Mouse (Mus musculus): Measurements from ENCODE around the gene Mrpl2. TPM values are rescaled to one million over a fixed set of nuclear protein-coding genes. Genes with fewer than 3 reads are reported as not detected.
A peak's percentile ranks its signal among the peaks of the same experiment; 100 is the strongest.

Gene Mrpl2
- polyA plus RNA-seq, 1 experiment from 2014 or later: 94.8 TPM

GRCm38 (mm10) chr17:46662730-46663129 lies 16.7 kb downstream of the Mrpl2 start:
- Histone ChIP-seq H3K9me3 (ENCODE audit: control insufficient read depth, low read length) (no peaks in the 10 kb centered on the region), H3K36me3 (ENCODE audit: control insufficient read depth, insufficient read depth, low read length) (peaks cover 21% of the 10 kb centered on the region), H3K4me2 (replicated peaks; ENCODE audit: low read depth, low read length) (no peak overlapping the region), H3K27ac (ENCODE audit: low read depth, low read length) (no peak overlapping the region), H3K4me1 (replicated peaks; ENCODE audit: control insufficient read depth, insufficient read depth, low read length) (no peaks in the 10 kb centered on the region), H3K9ac (ENCODE audit: low read depth, low read length) (no peak overlapping the region), H3K4me3 (ENCODE audit: low read depth, low read length) (no peak overlapping the region), H3K27me3 (ENCODE audit: control insufficient read depth, insufficient read depth, low read length) (no peaks in the 10 kb centered on the region)
- 95% methylated on average over 5 of the region's 5 CpGs for WGBS
- no peak for DNase-seq (ENCODE audit: low spot score)
- no peak for ATAC-seq (ENCODE audit: low FRiP score)

GRCm38 (mm10) chr17:46667712-46668111 lies 21.7 kb downstream of the Mrpl2 start:
- Histone ChIP-seq H3K9ac (ENCODE audit: low read depth, low read length) (no peak overlapping the region), H3K36me3 (ENCODE audit: control insufficient read depth, insufficient read depth, low read length) (peaks cover 13% of the 10 kb centered on the region; the same call in 1 of the 2 replicates), H3K9me3 (ENCODE audit: control insufficient read depth, low read length) (no peaks in the 10 kb centered on the region), H3K27ac (ENCODE audit: low read depth, low read length) (no peak overlapping the region), H3K27me3 (ENCODE audit: control insufficient read depth, insufficient read depth, low read length) (no peaks in the 10 kb centered on the region), H3K4me3 (ENCODE audit: low read depth, low read length) (no peak overlapping the region), H3K4me1 (replicated peaks; ENCODE audit: control insufficient read depth, insufficient read depth, low read length) (no peaks in the 10 kb centered on the region), H3K4me2 (replicated peaks; ENCODE audit: low read depth, low read length) (no peak overlapping the region)
- no peak for DNase-seq (ENCODE audit: low spot score)
- 94% methylated on average over 16 of the region's 16 CpGs for WGBS
- ATAC-seq (ENCODE audit: low FRiP score): no peak

GRCm38 (mm10) chr17:46669911-46670310 lies 23.9 kb downstream of the Mrpl2 start:
- 95% methylated on average over 10 of the region's 10 CpGs for WGBS

GRCm38 (mm10) chr17:46673850-46674529 lies 28.0 kb downstream of the Mrpl2 start, which contains the start of gene Rrp36:
Rrp36 (minus strand) TSS chr17:46674352.
- peak; percentile 91 for ATAC-seq (ENCODE audit: low FRiP score)
- Histone ChIP-seq H3K4me3 (ENCODE audit: low read depth, low read length) (peak within 1 kb of the TSS; percentile 57), H3K4me1 (replicated peaks; ENCODE audit: control insufficient read depth, insufficient read depth, low read length) (peaks cover 2% of the 10 kb centered on the region; the same call in 1 of the 2 replicates), H3K36me3 (ENCODE audit: control insufficient read depth, insufficient read depth, low read length) (peaks cover 6% of the 10 kb centered on the region), H3K27me3 (ENCODE audit: control insufficient read depth, insufficient read depth, low read length) (no peaks in the 10 kb centered on the region), H3K9me3 (ENCODE audit: control insufficient read depth, low read length) (no peaks in the 10 kb centered on the region), H3K27ac (ENCODE audit: low read depth, low read length) (no peak within 1 kb of the TSS), H3K4me2 (replicated peaks; ENCODE audit: low read depth, low read length) (peak within 1 kb of the TSS; percentile 56), H3K9ac (ENCODE audit: low read depth, low read length) (peak within 1 kb of the TSS; percentile 59)
- DNase-seq (ENCODE audit: low spot score): peak; percentile 91
- 1% methylated on average over 42 of the region's 43 CpGs for WGBS

More at GRCm38 (mm10) chr17:46669911-46670310, 23.9 kb downstream of the Mrpl2 start:
- no peak overlapping the region for H3K4me3 ChIP-seq (ENCODE audit: low read depth, low read length)
- no peaks in the 10 kb centered on the region for H3K27me3 ChIP-seq (ENCODE audit: control insufficient read depth, insufficient read depth, low read length)
- DNase-seq (ENCODE audit: low spot score): no peak
- peaks cover 11% of the 10 kb centered on the region; the same call in 1 of the 2 replicates for H3K36me3 ChIP-seq (ENCODE audit: control insufficient read depth, insufficient read depth, low read length)
- H3K4me2 ChIP-seq (replicated peaks; ENCODE audit: low read depth, low read length): no peak overlapping the region
- H3K9me3 ChIP-seq (ENCODE audit: control insufficient read depth, low read length): no peaks in the 10 kb centered on the region
- no peak overlapping the region for H3K9ac ChIP-seq (ENCODE audit: low read depth, low read length)
- H3K4me1 ChIP-seq (replicated peaks; ENCODE audit: control insufficient read depth, insufficient read depth, low read length): no peaks in the 10 kb centered on the region; the same call in 1 of the 2 replicates
- H3K27ac ChIP-seq (ENCODE audit: low read depth, low read length): no peak overlapping the region
- ATAC-seq (ENCODE audit: low FRiP score): no peak

- H3K36me3 ChIP-seq (ENCODE audit: control insufficient read depth, insufficient read depth, low read length): peaks cover 4% of the 10 kb centered on the region
- ATAC-seq (ENCODE audit: low FRiP score): peak; percentile 65
Measured at GRCm38 (mm10) chr17:46674530-46675283, 28.7 kb downstream of the Mrpl2 start.

GRCm38 (mm10) chr17:46678416-46678815 lies 32.4 kb downstream of the Mrpl2 start, which contains the start of gene Mea1:
Mea1 (plus strand) TSS chr17:46678793.
- ATAC-seq (ENCODE audit: low FRiP score): no peak
- Histone ChIP-seq H3K27ac (ENCODE audit: low read depth, low read length) (no peak within 1 kb of the TSS), H3K9me3 (ENCODE audit: control insufficient read depth, low read length) (no peaks in the 10 kb centered on the region), H3K36me3 (ENCODE audit: control insufficient read depth, insufficient read depth, low read length) (peaks cover 3% of the 10 kb centered on the region), H3K9ac (ENCODE audit: low read depth, low read length) (peak within 1 kb of the TSS; percentile 67; the same call in 1 of the 2 replicates), H3K4me1 (replicated peaks; ENCODE audit: control insufficient read depth, insufficient read depth, low read length) (peaks cover 9% of the 10 kb centered on the region; the same call in 1 of the 2 replicates), H3K27me3 (ENCODE audit: control insufficient read depth, insufficient read depth, low read length) (no peaks in the 10 kb centered on the region), H3K4me3 (ENCODE audit: low read depth, low read length) (peak within 1 kb of the TSS; percentile 89), H3K4me2 (replicated peaks; ENCODE audit: low read depth, low read length) (peak within 1 kb of the TSS; percentile 59)
- DNase-seq (ENCODE audit: low spot score): no peak
- 94% methylated on average over 8 of the region's 9 CpGs for whole genome bisulfite sequencing

More at GRCm38 (mm10) chr17:46674530-46675283, 28.7 kb downstream of the Mrpl2 start:
- no peaks in the 10 kb centered on the region for H3K27me3 ChIP-seq (ENCODE audit: control insufficient read depth, insufficient read depth, low read length)
- 22% methylated on average over 15 of the region's 15 CpGs for WGBS
- no peaks in the 10 kb centered on the region for H3K9me3 ChIP-seq (ENCODE audit: control insufficient read depth, low read length)
- H3K9ac ChIP-seq (ENCODE audit: low read depth, low read length): peak overlapping the region; percentile 38; the same call in 1 of the 2 replicates
- DNase-seq (ENCODE audit: low spot score): peak; percentile 14
- no peak overlapping the region for H3K27ac ChIP-seq (ENCODE audit: low read depth, low read length)
- peaks cover 4% of the 10 kb centered on the region; the same call in 1 of the 2 replicates for H3K4me1 ChIP-seq (replicated peaks; ENCODE audit: control insufficient read depth, insufficient read depth, low read length)
- peak overlapping the region; percentile 57 for H3K4me3 ChIP-seq (ENCODE audit: low read depth, low read length)
- H3K4me2 ChIP-seq (replicated peaks; ENCODE audit: low read depth, low read length): peak overlapping the region; percentile 56

DNA sequence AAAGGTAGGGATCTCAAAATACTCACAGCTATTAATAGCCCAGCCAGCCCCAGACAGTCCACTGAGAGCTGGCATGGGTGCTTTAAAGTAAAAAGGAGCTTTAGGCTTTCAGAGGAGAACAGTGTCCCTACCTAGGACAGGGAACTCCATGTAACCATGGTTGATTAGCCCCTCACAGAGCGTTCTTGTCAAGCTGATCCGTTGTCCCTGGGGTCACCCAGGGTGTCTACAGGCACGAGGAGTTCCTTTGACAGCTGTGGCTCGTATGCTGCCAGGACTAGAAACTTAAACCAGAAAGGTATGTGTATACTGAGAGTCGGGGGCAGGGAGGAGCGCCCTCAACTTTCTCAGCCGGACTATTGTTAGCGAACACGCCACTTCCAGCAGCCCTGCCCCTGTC lies 32.9 kb downstream of the Mrpl2 start:
- DNase-seq (ENCODE audit: low spot score): no peak
- 68% methylated on average over 9 of the region's 9 CpGs for WGBS
- Histone ChIP-seq H3K27ac (ENCODE audit: low read depth, low read length) (no peak overlapping the region), H3K27me3 (ENCODE audit: control insufficient read depth, insufficient read depth, low read length) (no peaks in the 10 kb centered on the region), H3K4me3 (ENCODE audit: low read depth, low read length) (no peak overlapping the region), H3K36me3 (ENCODE audit: control insufficient read depth, insufficient read depth, low read length) (peaks cover 8% of the 10 kb centered on the region), H3K9me3 (ENCODE audit: control insufficient read depth, low read length) (no peaks in the 10 kb centered on the region), H3K9ac (ENCODE audit: low read depth, low read length) (no peak overlapping the region; the same call in 1 of the 2 replicates), H3K4me1 (replicated peaks; ENCODE audit: control insufficient read depth, insufficient read depth, low read length) (peaks cover 9% of the 10 kb centered on the region; the same call in 1 of the 2 replicates), H3K4me2 (replicated peaks; ENCODE audit: low read depth, low read length) (peak overlapping the region; percentile 59; the same call in 1 of the 2 replicates)
- no peak for ATAC-seq (ENCODE audit: low FRiP score)

DNA sequence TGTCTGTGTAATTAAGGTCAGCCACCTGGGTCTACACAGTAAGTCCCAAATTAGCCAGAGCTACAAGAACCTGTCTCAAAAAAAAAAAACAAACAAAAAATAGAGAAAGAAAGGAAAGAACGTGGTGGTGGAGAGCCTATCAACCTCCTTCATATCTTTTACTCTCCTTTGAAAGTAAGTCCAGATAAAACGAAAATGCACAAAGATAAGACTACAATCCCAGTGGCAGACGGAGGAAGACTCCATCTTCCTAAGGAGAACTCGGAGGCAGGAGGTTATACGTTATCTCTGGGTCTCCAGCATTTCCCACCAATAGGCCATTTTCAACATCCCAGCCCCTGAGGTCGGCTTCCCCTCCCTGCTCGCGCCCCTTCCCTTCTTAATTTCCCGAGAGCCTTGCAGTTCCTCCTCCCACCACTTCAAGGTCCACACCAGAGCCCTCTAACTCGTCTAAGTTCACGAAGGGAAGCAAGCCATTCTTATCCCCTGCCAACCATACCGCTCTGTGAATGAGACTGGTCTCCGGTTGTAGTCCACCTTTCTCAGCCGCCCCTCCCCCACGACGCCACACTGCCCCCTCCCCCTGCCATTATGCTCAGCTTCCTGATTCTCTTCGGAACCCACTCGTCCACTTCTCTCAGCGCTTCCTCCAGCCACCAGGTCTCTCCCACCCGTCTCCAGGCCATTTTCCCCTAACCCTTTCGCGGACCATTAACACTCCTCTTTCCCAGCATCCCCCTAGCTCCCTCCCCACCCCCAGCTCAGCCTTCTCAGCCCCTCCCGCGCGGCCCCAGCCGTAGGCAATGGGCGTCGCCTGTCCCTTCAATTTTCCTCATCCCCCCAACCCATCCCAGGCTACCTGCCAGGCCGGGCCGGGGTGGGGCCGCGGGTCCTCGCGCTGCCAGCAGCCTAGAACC lies 34.1 kb downstream of the Mrpl2 start:
- Histone ChIP-seq H3K36me3 (ENCODE audit: control insufficient read depth, insufficient read depth, low read length) (peaks cover 13% of the 10 kb centered on the region), H3K9ac (ENCODE audit: low read depth, low read length) (peak overlapping the region; percentile 67), H3K9me3 (ENCODE audit: control insufficient read depth, low read length) (no peaks in the 10 kb centered on the region), H3K27me3 (ENCODE audit: control insufficient read depth, insufficient read depth, low read length) (no peaks in the 10 kb centered on the region), H3K27ac (ENCODE audit: low read depth, low read length) (peak overlapping the region; percentile 86), H3K4me2 (replicated peaks; ENCODE audit: low read depth, low read length) (peak overlapping the region; percentile 59), H3K4me3 (ENCODE audit: low read depth, low read length) (peak overlapping the region; percentile 89), H3K4me1 (replicated peaks; ENCODE audit: control insufficient read depth, insufficient read depth, low read length) (peaks cover 9% of the 10 kb centered on the region; the same call in 1 of the 2 replicates)
- DNase-seq (ENCODE audit: low spot score) (peak; percentile 71), ATAC-seq (ENCODE audit: low FRiP score) (no peak; the same call in none of the 2 replicates)
- under 1% methylated on average over 34 of the region's 34 CpGs for WGBS

Data from hindbrain, embryonic 11.5 days (tissue).